Mouse (Mus musculus) WW6 (cell line): ENCODE results near the gene P4hb.
A peak's percentile ranks its signal among the peaks of the same experiment; 100 is the strongest.
"Not testable (repeated sequence)": the region's sequence is repeated elsewhere in the genome, so short reads cannot be mapped to it uniquely, and the experiment has no call there.

ENCODE experiments used
- DNase-seq: peaks from one replicate; pipeline ENCODE4 v3.0.0-alpha.2; 2013; ENCODE audit warnings: low read depth, low spot score

Gene P4hb

DNA sequence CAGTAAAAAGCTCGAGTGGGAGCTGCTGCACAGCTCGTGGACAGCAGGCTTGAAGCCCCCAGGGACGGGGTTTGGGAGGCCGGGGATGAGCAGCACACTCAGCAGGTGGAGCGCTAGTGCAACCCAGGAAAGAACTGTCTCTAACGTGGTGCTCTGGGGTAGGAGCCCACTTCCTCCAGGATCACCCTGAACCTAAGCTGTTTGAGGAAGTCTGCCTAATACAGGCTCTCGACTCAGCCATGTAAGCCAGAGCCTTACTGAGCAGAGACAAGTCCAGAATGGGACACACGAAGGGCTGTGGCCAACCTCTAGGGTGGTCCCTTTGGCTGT is 34.1 kb downstream of the P4hb start:
- no peak for DNase-seq

DNA sequence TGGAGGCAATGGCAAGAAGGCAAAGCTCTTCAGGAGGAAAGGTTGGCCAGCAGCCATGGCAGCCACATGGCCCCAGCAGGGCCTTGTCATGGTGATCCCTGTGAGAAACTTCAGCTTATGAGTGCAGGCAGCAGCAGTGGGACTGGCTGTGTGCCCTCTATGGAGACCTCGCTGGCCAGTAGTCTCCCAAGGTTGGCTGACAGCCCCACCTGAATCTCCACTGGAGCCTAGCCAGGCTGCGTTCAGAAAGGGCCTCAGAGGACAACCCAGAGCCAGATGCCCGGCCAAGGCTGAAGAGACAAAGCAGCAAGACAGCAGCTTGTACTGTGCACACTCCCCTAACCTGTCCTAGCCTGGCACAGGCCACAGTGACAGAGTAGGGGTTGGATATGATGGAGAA is 34.6 kb downstream of the P4hb start:
- no peak for DNase-seq

DNA sequence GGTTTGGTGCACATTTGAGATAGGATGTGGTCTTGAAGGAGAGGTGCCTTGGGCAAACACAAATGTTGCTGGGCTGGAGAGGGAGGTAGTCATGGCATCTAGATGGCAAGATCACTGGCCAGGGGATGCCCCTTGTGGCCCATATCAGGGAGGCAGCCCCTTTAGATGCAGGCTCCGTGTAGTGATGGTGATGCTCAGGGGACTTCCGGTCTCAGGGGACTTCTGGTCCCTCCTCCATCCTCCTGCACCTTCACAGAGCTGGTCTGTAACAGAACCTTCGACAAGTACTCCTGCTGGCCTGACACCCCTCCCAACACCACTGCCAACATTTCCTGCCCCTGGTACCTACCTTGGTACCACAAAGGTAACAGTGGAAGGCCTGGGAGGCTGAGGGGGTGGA is 37.2 kb downstream of the P4hb start:
- DNase-seq, result no peak

DNA sequence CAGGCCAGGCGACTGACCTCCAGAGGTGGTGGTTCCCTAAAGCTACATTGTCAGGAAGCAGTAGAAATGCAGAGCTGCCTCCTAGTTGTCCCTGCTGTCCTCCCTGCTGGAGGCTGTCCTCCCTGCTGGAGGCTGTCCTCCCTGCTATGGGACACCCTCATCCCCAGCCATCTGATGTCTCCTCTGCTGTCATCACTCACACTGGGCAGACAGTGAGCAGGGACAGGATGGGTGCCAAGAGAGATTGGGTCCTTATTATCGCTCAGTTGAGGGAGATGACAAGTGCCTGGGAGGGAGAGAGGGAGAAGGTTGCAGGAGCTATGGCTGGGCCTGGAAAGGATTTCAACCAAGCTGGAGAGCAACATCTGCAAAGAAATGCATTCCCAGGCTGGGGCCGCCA is 37.9 kb downstream of the P4hb start:
- no peak for DNase-seq

DNA sequence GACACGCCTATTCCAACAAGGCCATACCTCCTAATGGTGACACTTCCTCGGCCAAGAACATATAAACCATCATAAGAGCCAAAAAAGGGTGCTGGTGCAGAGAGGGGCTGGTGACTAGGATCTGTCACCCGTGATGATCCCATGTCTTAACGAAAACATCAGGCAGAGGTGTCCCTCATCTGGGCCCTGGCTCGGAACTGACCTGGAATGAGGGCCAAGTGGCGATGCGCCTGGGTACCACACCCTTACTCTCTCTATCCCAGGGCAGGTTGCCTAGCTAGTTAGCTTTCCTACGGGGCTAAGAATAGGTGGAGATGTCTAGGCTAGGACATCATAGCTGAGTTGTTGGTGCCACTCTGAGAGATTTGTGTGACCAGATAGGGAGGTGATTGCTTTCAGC is 39.0 kb downstream of the P4hb start:
- no peak for DNase-seq

DNA sequence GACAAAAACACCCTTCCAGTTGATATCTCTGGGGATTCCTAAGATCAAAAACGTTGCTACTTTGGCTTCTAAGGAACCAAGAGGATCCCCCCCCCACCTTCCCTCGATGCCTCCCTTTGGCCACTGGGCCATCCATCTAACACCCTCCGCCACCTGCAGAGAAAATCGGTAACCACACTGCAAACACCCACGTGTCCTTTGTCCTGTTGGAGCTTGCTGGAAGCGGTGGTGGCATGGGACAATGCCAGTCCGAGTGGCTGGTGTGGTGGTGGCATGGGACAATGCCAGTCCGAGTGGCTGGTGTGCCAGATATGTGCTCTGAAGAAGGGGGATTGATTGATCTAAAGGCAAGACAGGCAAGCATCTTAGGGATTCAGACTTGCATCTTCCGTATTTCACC is 41.4 kb downstream of the P4hb start:
- DNase-seq, result no peak

DNA sequence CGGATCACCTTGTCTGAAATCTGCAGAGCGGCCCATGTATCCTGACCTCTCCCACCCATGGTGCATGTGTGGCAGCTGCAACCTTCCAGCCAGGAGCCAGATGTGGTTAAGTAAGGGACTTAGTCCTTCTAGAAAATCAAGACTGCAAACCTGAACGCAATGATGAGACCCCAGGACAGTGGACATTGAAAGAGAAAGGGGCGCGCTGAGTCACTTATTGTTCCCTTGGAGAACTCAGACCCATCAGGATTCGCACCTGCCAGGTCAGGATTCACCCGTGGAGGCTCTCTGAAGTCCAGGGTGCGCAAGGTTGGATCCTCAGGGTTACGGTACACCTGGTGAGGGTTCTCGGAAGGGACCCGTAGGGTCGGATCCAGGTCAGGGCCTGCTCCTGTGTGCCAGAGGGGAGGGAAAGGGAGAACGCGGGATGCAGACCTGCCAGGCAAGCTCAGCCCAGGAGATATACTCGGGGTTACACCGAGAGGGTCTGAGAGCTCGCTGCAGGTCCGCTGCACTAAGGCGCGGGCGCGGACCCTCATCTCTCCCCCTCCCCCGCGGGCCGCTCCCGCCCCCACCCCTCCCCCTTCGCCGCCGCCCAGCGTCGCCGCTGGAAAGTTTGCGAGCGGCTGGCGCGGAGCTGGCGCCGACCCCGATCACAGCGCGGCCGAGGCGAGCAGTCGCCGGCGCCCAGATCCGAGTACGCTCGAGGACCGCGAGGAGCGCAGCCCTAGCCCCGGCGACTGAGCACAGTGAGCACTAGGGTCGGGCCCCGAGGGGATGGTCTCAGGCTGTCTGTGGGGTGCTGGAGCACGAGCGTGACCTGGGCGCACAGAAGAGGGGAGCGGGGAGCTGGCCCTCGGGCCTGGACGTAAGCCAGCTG is 42.7 kb downstream of the P4hb start, which contains the start of gene Gcgr:
Gene Gcgr (plus strand): TSS at position 615 of the 880 bp plus-strand sequence.
- DNase-seq, result no peak

DNA sequence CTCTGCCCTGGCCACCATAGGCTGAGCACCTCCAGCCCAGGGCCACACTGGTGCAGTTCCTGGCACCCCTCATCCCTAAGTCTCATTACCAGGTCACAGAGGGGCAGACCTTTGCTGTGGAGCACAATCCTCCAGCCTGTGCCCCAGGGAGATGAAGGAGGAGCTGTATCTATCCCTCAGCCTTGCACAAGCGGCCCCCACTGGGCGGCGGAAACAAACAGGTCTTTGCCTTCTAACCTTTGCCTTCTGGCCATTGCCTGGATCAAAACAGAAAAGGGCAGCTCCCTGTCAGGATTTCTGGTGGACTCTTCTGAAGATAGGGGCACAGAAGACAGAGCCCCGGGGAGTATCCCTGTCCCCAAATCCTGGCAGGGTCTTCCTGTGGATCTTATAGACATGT is 44.1 kb downstream of the P4hb start:
- no peak for DNase-seq

DNA sequence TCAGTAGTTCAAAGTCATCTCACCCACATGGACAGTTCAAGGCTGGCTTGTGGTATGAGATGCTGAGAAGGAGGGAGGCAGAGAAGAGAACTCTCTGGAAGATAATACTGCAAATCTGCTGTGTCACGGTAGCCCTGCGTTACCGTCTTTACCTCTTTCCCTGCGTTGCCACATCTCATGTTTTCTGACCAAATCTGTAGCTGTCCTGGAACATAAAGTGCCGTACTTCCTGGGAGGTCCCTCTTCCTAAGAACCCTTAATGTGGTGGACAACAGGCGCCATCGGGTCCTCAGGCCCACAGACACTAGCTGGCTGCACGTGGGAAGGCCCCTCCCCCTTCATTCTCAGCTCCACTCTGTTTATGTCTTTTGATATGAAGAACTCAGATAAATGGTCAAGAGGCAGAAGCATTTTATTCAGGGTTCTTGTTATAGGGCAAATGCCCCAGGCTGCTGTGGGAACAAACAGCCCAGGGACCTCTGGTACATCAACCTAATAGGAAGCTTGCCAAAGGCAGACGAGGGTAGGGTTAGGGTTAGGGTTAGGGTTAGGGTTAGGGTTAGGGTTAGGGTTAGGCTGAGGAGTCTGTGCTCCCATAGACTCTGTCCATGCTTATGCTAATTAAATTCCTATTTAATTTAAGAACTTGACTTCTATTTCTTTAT is 45.2 kb downstream of the P4hb start:
- DNase-seq, result no peak

DNA sequence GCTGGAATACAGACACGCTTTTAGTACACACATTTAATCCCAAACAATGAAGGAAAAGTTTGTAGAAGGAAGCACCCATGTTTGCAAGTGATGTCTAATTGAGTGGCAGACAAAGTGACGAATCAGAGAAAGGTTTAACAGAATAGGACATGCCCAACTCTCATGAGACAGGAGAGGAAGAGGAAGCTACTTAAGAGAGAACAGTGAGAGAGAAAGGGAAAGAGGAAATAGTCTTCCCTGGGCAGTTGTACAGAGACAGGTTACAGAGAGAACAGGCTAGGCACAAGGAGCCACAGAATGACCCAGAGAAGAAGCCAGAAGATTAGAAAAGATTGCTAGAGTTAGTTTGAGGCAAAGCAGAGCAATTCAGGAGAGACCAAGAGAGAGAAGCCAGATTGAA is 47.1 kb downstream of the P4hb start:
- DNase-seq, result no peak

DNA sequence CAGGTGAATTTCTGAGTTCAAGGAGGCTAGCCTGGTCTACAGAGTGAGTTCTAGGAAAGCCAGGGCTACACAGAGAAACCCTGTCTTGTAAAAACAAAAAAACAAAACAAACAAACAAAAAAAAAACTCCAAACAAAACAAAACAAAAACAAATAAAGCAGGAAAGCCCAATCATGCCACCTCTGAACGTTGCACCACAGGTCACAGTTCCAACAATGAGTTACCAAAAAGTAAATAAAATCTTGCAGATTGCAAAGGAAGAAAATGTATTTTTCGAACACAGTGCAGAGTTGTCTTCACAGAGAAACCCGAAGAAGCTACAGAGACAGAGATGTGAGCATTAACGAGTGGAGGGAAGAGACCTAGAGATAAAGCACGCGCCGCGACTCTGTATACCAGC is 50.5 kb downstream of the P4hb start:
- no peak for DNase-seq

DNA sequence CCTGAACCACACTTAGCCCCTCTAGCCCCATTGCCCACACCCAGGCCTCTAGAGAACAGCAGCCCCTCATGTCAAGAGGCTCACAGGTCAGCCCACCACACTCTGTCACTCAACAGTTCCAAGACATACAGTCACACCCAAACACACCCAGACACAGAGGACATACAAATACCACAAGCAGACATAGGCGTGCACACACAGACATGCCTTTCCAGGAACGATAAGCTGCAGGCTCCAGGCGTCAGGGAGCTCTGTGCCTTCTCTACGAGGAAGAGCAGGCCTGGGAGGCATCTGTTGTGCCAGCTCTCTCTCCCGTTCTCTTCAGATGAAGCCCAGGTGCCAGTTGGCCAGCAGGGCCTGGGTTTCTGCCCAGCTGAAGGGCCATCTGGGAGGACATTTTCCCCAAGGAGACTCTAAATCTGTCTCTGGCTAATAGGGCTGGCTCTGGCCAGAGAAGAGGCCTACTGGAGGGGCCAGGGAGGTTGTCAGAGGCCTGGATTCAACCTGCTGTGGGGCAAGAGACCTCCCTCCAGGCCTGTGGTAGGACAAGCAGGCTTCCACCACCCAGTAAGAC is 52.0 kb downstream of the P4hb start:
- DNase-seq, result no peak

DNA sequence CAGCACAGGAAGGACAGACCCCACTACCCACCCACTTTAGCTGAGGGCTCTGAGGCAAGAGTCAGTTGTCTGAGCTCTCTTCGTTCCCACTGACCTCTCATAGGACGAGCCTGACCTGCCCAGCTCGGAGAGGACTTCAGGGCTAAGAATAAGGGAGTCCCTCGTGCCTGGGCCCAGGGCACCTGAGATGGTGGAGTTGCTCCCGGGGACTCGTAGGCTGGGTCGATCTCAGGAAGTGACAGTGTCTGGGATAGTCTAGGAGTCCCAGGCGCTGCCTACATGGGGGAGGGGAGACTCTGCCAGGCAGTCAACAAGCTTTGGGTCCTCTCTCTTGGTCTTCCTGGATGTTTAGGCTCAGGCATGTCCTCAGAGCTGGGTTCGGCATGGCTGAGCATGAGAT is 52.6 kb downstream of the P4hb start:
- DNase-seq, result no peak

DNA sequence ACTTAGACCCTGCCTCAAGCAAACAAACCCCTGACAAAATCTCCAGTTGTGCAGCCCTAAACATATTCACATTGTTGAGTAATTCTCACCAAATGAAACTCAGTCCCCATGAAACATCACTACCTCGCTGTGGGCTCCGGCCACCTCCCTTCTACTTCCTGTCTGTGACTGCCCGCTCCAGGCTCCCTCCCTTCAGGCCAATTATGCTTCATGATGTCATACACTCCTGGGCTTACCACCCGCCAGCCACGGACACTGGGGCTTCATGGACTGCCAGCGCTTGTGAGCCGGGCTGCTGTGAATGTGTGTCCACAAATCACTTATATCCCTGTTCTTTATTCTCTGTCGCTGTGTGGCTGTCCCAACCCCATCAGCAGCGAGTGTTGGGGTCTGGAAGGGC is 53.3 kb downstream of the P4hb start:
- no peak for DNase-seq

DNA sequence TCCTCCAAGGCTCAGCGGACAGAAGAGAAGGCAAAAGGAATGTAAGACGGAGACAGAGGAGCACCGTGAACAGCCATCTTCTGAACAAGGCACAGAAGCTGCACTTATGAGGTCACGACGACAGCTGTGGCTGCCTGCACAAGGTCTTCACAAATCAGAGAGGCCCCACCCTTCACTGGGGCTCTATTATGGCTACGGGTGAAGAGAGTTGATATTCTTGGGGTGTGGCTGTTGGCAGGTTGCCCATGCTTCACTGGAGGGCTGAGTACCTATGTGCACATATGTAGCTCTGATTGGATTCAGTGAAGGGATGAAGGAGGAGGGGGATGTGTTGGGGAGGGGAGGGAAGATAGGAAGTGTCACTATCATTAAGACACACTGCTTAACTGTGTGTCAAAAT is 54.5 kb downstream of the P4hb start:
- DNase-seq, result no peak

DNA sequence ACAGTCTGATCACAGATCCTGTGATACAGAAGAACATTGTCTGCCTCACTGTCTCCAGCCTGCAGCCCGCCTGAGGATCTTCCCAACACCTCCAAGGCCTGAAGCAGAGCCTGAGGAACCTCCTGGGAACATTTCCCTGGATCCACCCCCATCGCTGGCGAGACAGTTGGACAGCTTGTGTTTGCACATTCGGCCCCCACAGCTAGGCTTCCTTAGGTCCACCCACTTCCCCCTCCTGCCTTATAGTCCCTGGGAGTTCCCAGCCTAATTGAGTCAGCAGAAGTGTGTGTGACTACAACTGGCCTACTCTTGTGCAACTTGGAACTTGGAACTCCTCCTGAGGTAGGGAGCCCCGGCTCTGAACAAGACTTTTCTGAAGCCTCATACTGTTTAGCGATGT is 55.0 kb downstream of the P4hb start:
- no peak for DNase-seq

DNA sequence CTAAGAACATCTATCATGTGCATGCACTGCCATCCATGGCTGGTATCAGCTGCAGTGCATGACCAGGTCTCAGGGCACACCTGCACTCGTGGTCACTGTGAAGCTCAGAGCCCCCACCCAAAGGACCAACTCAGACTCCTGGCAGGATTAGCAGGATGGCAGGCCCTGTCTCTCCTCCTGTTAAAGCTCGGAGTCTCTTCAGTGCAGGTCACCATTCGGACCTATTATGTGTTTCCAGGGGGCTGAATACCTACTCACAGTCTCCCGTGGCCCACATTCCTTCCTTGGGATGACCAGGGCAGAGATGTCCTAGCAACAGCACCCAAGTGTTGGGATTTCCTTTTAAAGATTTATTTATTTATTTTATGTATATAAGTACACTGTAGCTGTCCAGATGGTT is 55.9 kb downstream of the P4hb start:
- DNase-seq, result no peak

DNA sequence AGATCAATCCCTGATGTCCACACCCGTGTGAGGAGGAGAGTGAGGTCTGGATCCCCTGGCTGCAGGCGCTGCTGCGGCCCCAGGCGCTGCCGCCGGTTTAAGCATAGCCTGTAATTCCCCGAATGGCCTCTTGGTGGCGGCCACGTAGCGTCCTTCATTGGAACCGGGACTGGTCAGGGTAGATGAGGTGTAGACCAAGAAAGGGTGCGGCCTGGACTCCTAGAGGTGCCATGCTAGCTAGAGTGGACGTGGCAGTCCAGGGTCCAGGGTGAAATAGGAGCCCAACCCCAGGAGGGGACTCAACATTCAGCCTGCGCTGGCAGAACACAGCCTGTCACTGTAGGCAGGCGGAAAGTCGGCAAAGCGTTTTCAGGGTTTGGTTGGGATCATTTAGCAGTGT is 57.4 kb downstream of the P4hb start:
- peak; percentile 65 for DNase-seq

DNA sequence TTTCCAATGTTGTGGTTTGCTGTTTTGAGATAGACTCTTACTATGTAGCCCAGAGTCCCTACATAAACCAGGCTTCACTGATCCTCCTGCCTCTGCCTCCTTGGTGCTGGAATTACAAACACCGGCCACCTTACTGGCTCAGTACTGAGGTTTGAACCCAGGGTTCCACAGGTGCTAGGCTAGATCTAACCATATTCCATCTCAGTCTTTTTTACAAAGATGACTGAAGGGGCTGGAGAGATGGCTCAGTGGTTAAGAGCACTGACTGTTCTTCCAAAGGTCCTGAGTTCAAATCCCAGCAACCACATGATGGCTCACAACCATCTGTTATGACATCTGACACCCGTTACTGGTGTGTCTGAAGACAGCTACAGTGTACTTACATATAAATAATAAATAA is 58.8 kb downstream of the P4hb start:
- DNase-seq, result not testable (repeated sequence)

DNA sequence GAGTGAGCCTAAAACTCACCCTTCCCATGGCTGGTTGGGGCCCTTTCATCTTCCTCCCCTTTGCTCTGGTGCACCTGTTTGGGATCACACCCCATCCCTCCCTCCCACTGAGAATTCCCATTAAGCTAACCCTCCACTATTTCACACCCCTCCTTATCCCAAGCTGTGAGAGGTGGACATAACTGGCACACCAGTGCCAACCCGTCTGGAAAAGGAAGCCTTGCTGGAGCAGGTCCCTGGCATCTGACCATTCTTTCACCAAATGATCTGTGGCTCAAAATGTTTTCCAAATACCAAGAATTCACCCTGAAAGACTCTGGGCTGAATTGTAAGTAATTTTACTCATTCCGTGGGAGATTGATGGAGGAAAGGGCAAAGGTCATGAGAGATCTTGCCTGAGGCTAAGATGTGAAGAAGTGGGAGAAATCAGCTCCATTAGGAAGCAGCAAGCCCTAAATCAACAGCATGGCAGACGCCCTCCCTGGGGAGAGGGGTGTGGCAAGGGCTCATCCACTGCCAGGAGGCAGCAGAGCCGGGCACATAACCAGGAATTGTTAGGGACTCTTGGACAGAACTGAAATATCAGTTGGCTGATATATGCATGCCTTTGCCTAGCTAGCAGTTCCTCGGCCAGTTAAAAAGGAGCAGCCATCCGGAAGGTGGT is 60.1 kb downstream of the P4hb start:
- no peak for DNase-seq

DNA sequence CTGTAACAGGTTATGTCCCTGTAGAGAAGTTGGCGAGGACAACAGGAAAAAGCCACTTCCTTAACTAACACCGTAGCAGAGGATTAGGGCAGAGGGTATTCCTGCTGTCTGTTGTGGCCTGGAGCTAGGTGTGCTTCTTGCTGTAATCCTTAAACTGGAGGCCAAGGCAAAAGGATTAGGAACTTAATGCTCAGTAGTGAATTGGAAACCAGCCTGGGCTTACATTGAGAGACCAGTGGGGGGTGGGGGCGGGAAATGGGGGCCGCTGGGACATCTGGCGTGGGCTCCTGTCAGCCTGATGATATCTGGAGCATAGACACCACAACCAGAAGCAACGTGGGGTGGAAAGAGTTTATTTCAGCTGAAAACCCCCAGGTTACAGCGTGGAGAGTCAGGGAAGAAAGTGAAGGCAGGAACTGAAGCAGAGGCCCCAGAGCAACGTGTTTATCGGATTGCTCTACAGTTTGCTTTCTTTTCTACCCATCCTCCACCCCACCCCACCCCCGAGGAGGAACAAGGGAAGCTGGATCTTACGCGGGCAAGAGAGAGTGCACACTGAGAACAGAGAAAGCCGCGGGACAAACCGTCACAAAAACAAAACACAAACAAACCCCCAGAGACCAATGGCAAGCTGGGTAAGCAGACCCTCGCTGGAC is 62.5 kb downstream of the P4hb start:
- DNase-seq, result no peak
